ENCODE assay signal across 10 mouse cellular contexts in the genomic region with DNA sequence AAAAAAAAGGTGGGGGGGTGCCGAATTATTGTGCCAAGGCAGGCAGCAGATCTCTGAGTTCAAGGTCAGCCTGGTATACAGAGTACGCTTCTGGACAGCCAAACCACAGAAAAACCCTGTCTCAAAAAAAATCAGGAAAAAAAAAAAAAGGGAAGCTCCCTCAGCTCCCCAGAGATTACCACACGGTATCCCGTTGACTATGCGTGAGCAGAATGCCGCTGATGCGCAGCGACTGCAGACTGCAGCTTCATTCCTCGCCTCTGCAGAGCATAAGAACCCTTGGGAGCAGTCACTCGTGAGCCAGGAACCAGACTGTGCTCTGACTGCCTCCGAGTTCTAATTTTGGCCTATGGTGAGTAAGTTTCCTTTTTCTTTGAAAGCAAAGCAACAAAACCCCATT. TPM values are rescaled to one million over a fixed set of nuclear protein-coding genes. Genes with fewer than 3 reads are reported as not detected.
A peak's percentile ranks its signal among the peaks of the same experiment; 100 is the strongest.
DNase-seq lines count a peak whose midpoint lies in the region; ATAC-seq and TF ChIP-seq lines count a peak whose summit lies in the region.
"Had no signal": no experiment of that assay in that cellular context is flagged by ENCODE, and none has a peak within 500 bp of the region (broad histone marks: within the 10 kb centered on the region; RNA-seq: fewer than 3 reads in every experiment).

No protein-coding gene starts in this region.

- TF ChIP-seq CTCF in G1E (IDR thresholded peaks at IDR 0.05; ENCODE audit: low read depth, low read length): no peak

- WGBS in forebrain, embryonic 15.5 days: 80% methylated on average over 11 of the region's 11 CpGs
- WGBS in forebrain, embryonic 10.5 days: 89% methylated on average over 11 of the region's 11 CpGs
- 45% methylated on average over 11 of the region's 11 CpGs for WGBS in midbrain, embryonic 14.5 days

- H3K9me3 ChIP-seq in forebrain, embryonic 15.5 days: no peaks in the 10 kb centered on the region
- no peaks in the 10 kb centered on the region for H3K9me3 ChIP-seq in forebrain, embryonic 10.5 days
- no peaks in the 10 kb centered on the region for H3K9me3 ChIP-seq in G1E (replicated peaks)
- no peaks in the 10 kb centered on the region for H3K9me3 ChIP-seq in midbrain, embryonic 14.5 days (ENCODE audit: control insufficient read depth, low read length)
- H3K9me3 ChIP-seq: stomach, embryonic 15.5 days had no signal

- no peak overlapping the region for H3K4me2 ChIP-seq in forebrain, embryonic 15.5 days (replicated peaks)
- no peak overlapping the region for H3K4me2 ChIP-seq in midbrain, embryonic 14.5 days (ENCODE audit: low read length)
- H3K4me2 ChIP-seq: stomach, embryonic 15.5 days had no signal

- ATAC-seq in forebrain, embryonic 15.5 days (replicated peaks): no peak; the same call in 1 of the 2 replicates
- ATAC-seq in G1E (ENCODE audit: extremely low read depth, insufficient number of reproducible peaks, low FRiP score, poor library complexity, severe bottlenecking): no peak
- no peak for ATAC-seq in midbrain, embryonic 14.5 days (ENCODE audit: low FRiP score, low TSS enrichment)

- peaks cover 15% of the 10 kb centered on the region for H3K4me1 ChIP-seq in forebrain, embryonic 15.5 days
- peaks cover 4% of the 10 kb centered on the region; the same call in 1 of the 2 replicates for H3K4me1 ChIP-seq in forebrain, embryonic 10.5 days
- H3K4me1 ChIP-seq in G1E (ENCODE audit: insufficient read depth, low read depth, low read length): peaks cover 68% of the 10 kb centered on the region
- H3K4me1 ChIP-seq in midbrain, embryonic 14.5 days (ENCODE audit: control insufficient read depth, insufficient read depth, low read length): no peaks in the 10 kb centered on the region

- no peak for DNase-seq in forebrain, embryonic 10.5 days (ENCODE audit: extremely low spot score, low spot score)
- DNase-seq in G1E (ENCODE audit: low spot score): no peak
- peak; percentile 69 to 80 for DNase-seq in frontal cortex, postnatal 36 days (ENCODE audit: low spot score in 2 of 2)
- peak; percentile 68 for DNase-seq in midbrain, embryonic 14.5 days
- no peak for DNase-seq in urinary bladder, postnatal 25 days (ENCODE audit: low spot score)
- no peak for DNase-seq in embryo, embryonic 9.5 days (ENCODE audit: extremely low spot score)
- DNase-seq in thymus, adult 18-20 months: no peak
- DNase-seq: cerebellum, adult 11 months had no signal

- H3K36me3 ChIP-seq in forebrain, embryonic 15.5 days: 0 out of 2 replicates have a peak, but pooled peaks cover 2% of the 10 kb centered on the region
- H3K36me3 ChIP-seq in forebrain, embryonic 10.5 days (replicated peaks): peaks cover 22% of the 10 kb centered on the region
- peaks cover 67% of the 10 kb centered on the region for H3K36me3 ChIP-seq in G1E (replicated peaks)
- H3K36me3 ChIP-seq in midbrain, embryonic 14.5 days (ENCODE audit: control insufficient read depth, insufficient read depth, low read length): no peaks in the 10 kb centered on the region
- H3K36me3 ChIP-seq: stomach, embryonic 15.5 days had no signal

- H3K27ac ChIP-seq in forebrain, embryonic 15.5 days (replicated peaks): peak overlapping the region; percentile 34; the same call in 1 of the 2 replicates
- H3K27ac ChIP-seq in forebrain, embryonic 10.5 days: no peak overlapping the region
- 0 out of 2 replicates have a peak overlapping the region, but pooled peaks have one; percentile 26 for H3K27ac ChIP-seq in midbrain, embryonic 14.5 days (replicated peaks; ENCODE audit: low read depth, low read length)
- H3K27ac ChIP-seq: stomach, embryonic 15.5 days had no signal

- H3K27me3 ChIP-seq in forebrain, embryonic 15.5 days: no peaks in the 10 kb centered on the region
- H3K27me3 ChIP-seq in forebrain, embryonic 10.5 days (ENCODE audit: poor library complexity, severe bottlenecking): no peaks in the 10 kb centered on the region
- H3K27me3 ChIP-seq in G1E (ENCODE audit: insufficient read depth, low read length): no peaks in the 10 kb centered on the region
- H3K27me3 ChIP-seq in midbrain, embryonic 14.5 days (ENCODE audit: control insufficient read depth, insufficient read depth, low read length): no peaks in the 10 kb centered on the region
- H3K27me3 ChIP-seq: stomach, embryonic 15.5 days had no signal

- no peak overlapping the region for H3K4me3 ChIP-seq in forebrain, embryonic 15.5 days
- H3K4me3 ChIP-seq in forebrain, embryonic 10.5 days: no peak overlapping the region
- H3K4me3 ChIP-seq in G1E (ENCODE audit: low read depth, low read length): peak overlapping the region; percentile 24; the same call in 1 of the 2 replicates
- H3K4me3 ChIP-seq in midbrain, embryonic 14.5 days (replicated peaks; ENCODE audit: low read depth, low read length): no peak overlapping the region
- H3K4me3 ChIP-seq: stomach, embryonic 15.5 days had no signal

- H3K9ac ChIP-seq in forebrain, embryonic 15.5 days (replicated peaks): no peak overlapping the region
- H3K9ac ChIP-seq in midbrain, embryonic 14.5 days (replicated peaks; ENCODE audit: low read length): no peak overlapping the region
- H3K9ac ChIP-seq: stomach, embryonic 15.5 days had no signal

RNA-seq across cellular contexts. Expression of a gene that starts 11.2 kb away (rescaled TPM):
- polyA plus RNA-seq in forebrain, embryonic 15.5 days (2015; fragmentation: Nextera tagmentation; extraction: Ambion mirVana): 165 and 168 TPM in 2 replicates
- polyA plus RNA-seq in forebrain, embryonic 10.5 days (2016; fragmentation: Nextera tagmentation; extraction: Ambion mirVana): 202 and 207 TPM in 2 replicates
- total RNA-seq in G1E (2014; fragmentation: Nextera tagmentation) (254 and 274 TPM in 2 replicates), G1E (2017) (413 and 481 TPM in 2 replicates)
- 36.8 and 37.9 TPM in 2 replicates for polyA plus RNA-seq in G1E (2012)
- polyA plus RNA-seq in midbrain, embryonic 14.5 days (2014; fragmentation: Nextera tagmentation; extraction: Ambion mirVana): 107 and 150 TPM in 2 replicates

RNA-seq across cellular contexts. Expression of a gene that starts 20.0 kb away (rescaled TPM):
- 1.9 and 2.2 TPM in 2 replicates for polyA plus RNA-seq in forebrain, embryonic 15.5 days (2015; fragmentation: Nextera tagmentation; extraction: Ambion mirVana)
- polyA plus RNA-seq in forebrain, embryonic 10.5 days (2016; fragmentation: Nextera tagmentation; extraction: Ambion mirVana): 0.15 and 0.21 TPM in 2 replicates
- total RNA-seq in G1E (2014; fragmentation: Nextera tagmentation): not detected in 2 replicates
- total RNA-seq in G1E (2017): under 0.01 and 0.11 TPM in 2 replicates
- not detected in 2 replicates for polyA plus RNA-seq in G1E (2012)
- polyA plus RNA-seq in midbrain, embryonic 14.5 days (2014; fragmentation: Nextera tagmentation; extraction: Ambion mirVana): 1.4 and 2.6 TPM in 2 replicates

RNA-seq across cellular contexts. Expression of a gene that starts 42.1 kb away (rescaled TPM):
- polyA plus RNA-seq in forebrain, embryonic 15.5 days (2015; fragmentation: Nextera tagmentation; extraction: Ambion mirVana): 0.43 and 0.46 TPM in 2 replicates
- 0.96 and 1.4 TPM in 2 replicates for polyA plus RNA-seq in forebrain, embryonic 10.5 days (2016; fragmentation: Nextera tagmentation; extraction: Ambion mirVana)
- 9.0 and 10.2 TPM in 2 replicates for total RNA-seq in G1E (2014; fragmentation: Nextera tagmentation)
- 2.0 and 4.5 TPM in 2 replicates for total RNA-seq in G1E (2017)
- 0.85 and 2.4 TPM in 2 replicates for polyA plus RNA-seq in G1E (2012)
- 0.13 and 0.30 TPM in 2 replicates for polyA plus RNA-seq in midbrain, embryonic 14.5 days (2014; fragmentation: Nextera tagmentation; extraction: Ambion mirVana)

RNA-seq across cellular contexts. Expression of a gene that starts 48.2 kb away (rescaled TPM):
- polyA plus RNA-seq in forebrain, embryonic 15.5 days (2015; fragmentation: Nextera tagmentation; extraction: Ambion mirVana): 49.4 and 50.7 TPM in 2 replicates
- 69.3 and 71.4 TPM in 2 replicates for polyA plus RNA-seq in forebrain, embryonic 10.5 days (2016; fragmentation: Nextera tagmentation; extraction: Ambion mirVana)
- total RNA-seq in G1E (2014; fragmentation: Nextera tagmentation) (169 and 188 TPM in 2 replicates), G1E (2017) (81.6 and 85.9 TPM in 2 replicates)
- polyA plus RNA-seq in G1E (2012): 380 and 438 TPM in 2 replicates
- 45.9 and 53.3 TPM in 2 replicates for polyA plus RNA-seq in midbrain, embryonic 14.5 days (2014; fragmentation: Nextera tagmentation; extraction: Ambion mirVana)

RNA-seq across cellular contexts. Expression of a gene that starts 51.4 kb away (rescaled TPM):
- polyA plus RNA-seq in forebrain, embryonic 15.5 days (2015; fragmentation: Nextera tagmentation; extraction: Ambion mirVana): 9.9 and 11.7 TPM in 2 replicates
- 3.0 and 3.4 TPM in 2 replicates for polyA plus RNA-seq in forebrain, embryonic 10.5 days (2016; fragmentation: Nextera tagmentation; extraction: Ambion mirVana)
- total RNA-seq in G1E (2014; fragmentation: Nextera tagmentation) (0.29 and 0.98 TPM in 2 replicates), G1E (2017) (0.66 and 0.99 TPM in 2 replicates)
- 0.46 and 0.51 TPM in 2 replicates for polyA plus RNA-seq in G1E (2012)
- 10.2 and 10.3 TPM in 2 replicates for polyA plus RNA-seq in midbrain, embryonic 14.5 days (2014; fragmentation: Nextera tagmentation; extraction: Ambion mirVana)

Comparison
In these comparisons a context has a peak if more than half of its experiments do, and no peak if none do; other contexts are left out.
1. DNase-seq: peak in frontal cortex, postnatal 36 days (2 of 2) and midbrain, embryonic 14.5 days (single experiment); none in forebrain, embryonic 10.5 days (single experiment), G1E (single experiment), urinary bladder, postnatal 25 days (single experiment), embryo, embryonic 9.5 days (single experiment) and thymus, adult 18-20 months (0 of 2).